Mouse (Mus musculus) ES-E14 (cell line): ENCODE measurements around the gene Gm17509. TPM values are rescaled to one million over a fixed set of nuclear protein-coding genes. Genes with fewer than 3 reads are reported as not detected.
A peak's percentile ranks its signal among the peaks of the same experiment; 100 is the strongest.

ENCODE experiments used
- DNase-seq: peaks from one replicate; pipeline ENCODE4 v3.0.0-alpha.2; 2013; ENCODE audit warnings: low read depth, low spot score
- H3K27ac ChIP-seq: 2 replicates; pipeline ENCODE4 v1.5.1; 2012; ENCODE audit warnings: low read depth, mild to moderate bottlenecking, low read length, moderate library complexity, mixed read lengths; ENCODE audit not compliant: poor library complexity, insufficient read depth, severe bottlenecking
- H3K36me3 ChIP-seq: 2 replicates; pipeline ENCODE4 v1.6.1; 2012; ENCODE audit warnings: mild to moderate bottlenecking, low read length, moderate library complexity, mixed read lengths; ENCODE audit not compliant: control insufficient read depth, poor library complexity, insufficient read depth, severe bottlenecking
- H3K4me1 ChIP-seq, 2 experiments: fragments of 150-350 bp in 1 of 2; sonication (generic) in 1 of 2; 2 replicates each; pipeline ENCODE4 v1.6.1; 2012; ENCODE audit warnings: low read length in 2 of 2, mild to moderate bottlenecking in 1 of 2, mixed read lengths in 1 of 2; ENCODE audit not compliant: control insufficient read depth in 2 of 2, insufficient read depth in 2 of 2, poor library complexity in 1 of 2
- H3K4me3 ChIP-seq, 2 experiments: fragments of 150-350 bp in 1 of 2; sonication (generic) in 1 of 2; 2 replicates each; pipeline ENCODE4 v1.5.1; 2012; ENCODE audit warnings: low read length in 2 of 2, low read depth in 1 of 2, mild to moderate bottlenecking in 1 of 2, mixed read lengths in 1 of 2; ENCODE audit not compliant: insufficient read depth in 1 of 2, poor library complexity in 1 of 2, severe bottlenecking in 1 of 2
- H3K9ac ChIP-seq: 2 replicates; pipeline ENCODE4 v1.6.1; 2012; ENCODE audit warnings: low read depth, mild to moderate bottlenecking, low read length, mixed read lengths; ENCODE audit not compliant: poor library complexity, insufficient read depth, severe bottlenecking
- H3K9me3 ChIP-seq: fragments of 150-350 bp; sonication (generic); 2 replicates; pipeline ENCODE4 v1.6.1; 2012; ENCODE audit warnings: low read depth, mild to moderate bottlenecking, low read length; ENCODE audit not compliant: control insufficient read depth, insufficient read depth
- CHD2 ChIP-seq: IDR thresholded peaks from 2 replicates; pipeline ENCODE4 v1.6.1; 2014; ENCODE audit warnings: mild to moderate bottlenecking, low read depth, low read length, inconsistent platforms
- HCFC1 ChIP-seq: IDR thresholded peaks from 2 replicates; pipeline ENCODE4 v1.6.1; 2012; ENCODE audit warnings: low read length, inconsistent platforms, borderline replicate concordance; ENCODE audit not compliant: insufficient read depth
- MAFK ChIP-seq: IDR thresholded peaks from 2 replicates; pipeline ENCODE4 v1.6.1; 2014; ENCODE audit warnings: mild to moderate bottlenecking, low read depth, low read length, inconsistent platforms; ENCODE audit not compliant: insufficient read depth
- ZC3H11A ChIP-seq: IDR thresholded peaks from 2 replicates; pipeline ENCODE4 v1.6.1; 2012; ENCODE audit warnings: low read depth, mild to moderate bottlenecking, inconsistent platforms, low read length, borderline replicate concordance
- ZNF384 ChIP-seq: IDR thresholded peaks from 2 replicates; pipeline ENCODE4 v1.6.1; 2012; ENCODE audit warnings: low read depth, low read length, inconsistent platforms
- in situ Hi-C, 2 experiments: fragments of 600-800 bp; cut with MboI; formaldehyde crosslinking; loops; one replicate each; pipeline ENCODE4 v1.15.1; 2025; ENCODE audit warnings: low sequenced_read_pairs in 2 of 2, inconsistent platforms in 1 of 2; ENCODE audit not compliant: unreplicated experiment in 2 of 2
- total RNA-seq: library from RNA; depleted of rRNA; stranded (reverse); fragments of 300-350 nt; gene quantifications from 2 replicates; pipeline ENCODE4 v1.2.3, GENCODE M21; 2012

The Gm17509 gene
- total RNA-seq, 1 experiment, result 1.3 TPM

DNA sequence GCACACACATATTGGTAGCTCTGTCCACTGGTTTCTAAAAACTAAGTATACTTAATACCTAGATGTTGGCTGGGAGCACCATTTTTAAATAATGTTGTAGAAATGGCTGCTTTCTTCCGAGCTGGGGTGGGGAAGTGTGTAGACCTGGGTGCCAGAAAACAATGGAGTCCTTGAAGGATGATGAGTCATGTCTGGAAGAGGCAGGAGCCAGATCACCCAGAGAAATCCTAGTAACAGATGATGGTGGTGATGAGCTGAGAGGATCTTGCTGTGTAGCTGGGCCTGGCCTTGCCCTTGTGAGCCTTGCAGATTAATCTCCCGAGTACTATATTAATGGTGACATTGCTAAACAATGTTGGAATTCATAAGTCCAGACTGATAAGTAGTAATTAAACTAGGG lies 4.0 kb upstream of the Gm17509 start:
- in situ Hi-C loops, result no loop called here
- Histone ChIP-seq H3K27ac (no peak overlapping the region), H3K4me3 (no peak overlapping the region), H3K36me3 (peaks cover 12% of the 10 kb centered on the region; the same call in 1 of the 2 replicates), H3K9ac (no peak overlapping the region), H3K4me1 (peaks cover 3 to 6% of the 10 kb centered on the region in 2 experiments; a peak in 3 of 4 replicates), H3K9me3 (no peaks in the 10 kb centered on the region)
- no peak for DNase-seq
- no peak for TF ChIP-seq MAFK
- TF ChIP-seq ZNF384, result no peak
- no peak for TF ChIP-seq HCFC1
- TF ChIP-seq CHD2, result no peak
- TF ChIP-seq ZC3H11A, result no peak

DNA sequence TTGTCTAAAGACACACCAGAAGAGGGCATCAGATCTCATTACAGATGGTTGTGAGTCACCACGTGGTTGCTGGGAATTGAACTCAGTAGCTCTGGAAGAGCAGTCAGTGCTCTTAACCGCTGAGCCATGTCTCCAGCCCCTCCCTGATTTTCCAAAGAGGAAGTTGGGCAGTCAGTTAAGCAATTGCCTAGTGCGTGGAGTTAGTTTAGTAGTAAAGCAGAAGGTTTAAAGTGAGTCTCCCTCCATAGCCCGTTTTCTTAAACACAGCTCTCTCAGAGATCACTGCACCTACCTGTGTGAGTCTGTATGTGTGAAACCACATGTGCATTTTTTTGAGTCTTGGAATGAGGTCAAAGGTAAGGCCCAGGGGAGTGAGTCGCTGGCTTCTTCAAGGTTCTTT lies 2.2 kb upstream of the Gm17509 start:
- in situ Hi-C loops, result no loop called here
- peaks cover 5 to 10% of the 10 kb centered on the region in 2 experiments; a peak in 3 of 4 replicates for H3K4me1 ChIP-seq
- no peak for TF ChIP-seq HCFC1
- no peak for TF ChIP-seq MAFK
- no peak for TF ChIP-seq ZC3H11A
- TF ChIP-seq ZNF384, result no peak
- TF ChIP-seq CHD2, result no peak
- no peak overlapping the region for H3K27ac ChIP-seq
- peak overlapping the region in 1 of 2 experiments; percentile 43; a peak in 2 of 4 replicates for H3K4me3 ChIP-seq
- H3K9ac ChIP-seq, result no peak overlapping the region; the same call in 1 of the 2 replicates
- no peak for DNase-seq
- H3K36me3 ChIP-seq, result peaks cover 9% of the 10 kb centered on the region; the same call in 1 of the 2 replicates
- H3K9me3 ChIP-seq, result no peaks in the 10 kb centered on the region

DNA sequence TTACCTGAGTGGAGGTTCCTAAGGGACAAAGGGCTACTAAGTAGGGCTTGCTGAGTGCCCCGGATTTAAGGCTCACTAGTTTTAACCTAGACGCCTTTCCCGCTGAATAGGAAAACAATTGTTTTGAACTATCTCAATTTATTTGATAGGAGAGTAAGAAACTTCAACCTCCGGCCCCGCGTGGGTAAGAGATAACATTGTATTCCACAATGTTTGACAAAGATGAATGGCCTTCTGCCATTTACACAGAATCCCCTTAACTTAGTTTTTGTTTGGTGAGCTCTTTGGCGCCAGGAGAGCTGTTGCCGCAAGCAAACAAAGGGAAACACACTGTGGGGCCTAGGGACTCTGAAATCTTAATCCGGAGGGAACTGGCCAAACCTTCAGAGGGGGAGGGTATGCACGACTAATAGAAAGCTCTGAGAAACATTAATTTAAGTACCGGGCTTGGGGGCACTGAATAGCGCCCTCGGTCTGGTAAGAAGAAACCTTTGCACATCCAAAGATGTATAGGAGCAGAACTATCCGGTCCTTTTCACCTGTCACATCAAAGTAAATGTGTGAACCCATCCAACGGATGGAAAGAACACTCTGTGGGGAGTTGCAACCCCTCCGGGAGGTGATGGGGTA lies 889 bp downstream of the Gm17509 start:
- Histone ChIP-seq H3K9ac (peak overlapping the region; percentile 51; the same call in 1 of the 2 replicates), H3K4me1 (peaks cover 5 to 16% of the 10 kb centered on the region in 2 experiments; a peak in 3 of 4 replicates), H3K4me3 (peak overlapping the region; percentile 89 to 93), H3K9me3 (no peaks in the 10 kb centered on the region), H3K27ac (peak overlapping the region; percentile 38; the same call in 1 of the 2 replicates), H3K36me3 (peaks cover 5% of the 10 kb centered on the region; the same call in 1 of the 2 replicates)
- TF ChIP-seq HCFC1 (no peak), CHD2 (no peak), ZNF384 (no peak), MAFK (no peak)
- in situ Hi-C loops, result no loop called here
- DNase-seq, result no peak

DNA sequence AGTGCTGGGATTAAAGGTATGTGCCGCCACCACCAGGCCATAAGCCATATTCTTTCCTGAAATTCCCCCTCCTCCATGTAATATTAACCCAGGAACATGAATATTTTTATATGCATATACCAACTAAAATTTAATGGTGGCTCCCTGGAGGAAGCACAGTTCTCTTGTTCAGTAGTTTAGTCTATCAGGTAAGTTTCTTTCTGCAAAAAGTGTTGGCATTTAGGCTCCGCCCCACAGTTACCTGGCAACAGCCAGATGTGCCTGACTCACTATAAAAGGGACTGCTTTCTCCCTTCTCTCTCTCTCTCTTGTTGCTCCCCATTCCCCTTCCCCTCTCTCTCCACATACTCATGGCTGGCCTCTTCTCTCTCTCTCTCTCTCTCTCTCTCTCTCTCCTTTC lies 2.8 kb downstream of the Gm17509 start:
- Histone ChIP-seq H3K4me3 (no peak overlapping the region), H3K4me1 (peaks cover 2 to 10% of the 10 kb centered on the region in 2 experiments; a peak in 3 of 4 replicates), H3K36me3 (no peaks in the 10 kb centered on the region), H3K9me3 (no peaks in the 10 kb centered on the region), H3K9ac (no peak overlapping the region), H3K27ac (no peak overlapping the region; the same call in 1 of the 2 replicates)
- in situ Hi-C loops, result no loop called here
- DNase-seq, result no peak
- TF ChIP-seq MAFK (no peak), CHD2 (no peak), ZNF384 (no peak), HCFC1 (no peak), ZC3H11A (no peak)
